Mouse (Mus musculus): ENCODE results near the gene Ncl. TPM values are rescaled to one million over a fixed set of nuclear protein-coding genes. Genes with fewer than 3 reads are reported as not detected.
A peak's percentile ranks its signal among the peaks of the same experiment; 100 is the strongest.

Ncl gene
- polyA plus RNA-seq, 1 experiment from 2014 or later = 518 TPM

GRCm38 (mm10) chr1:86306686-86307085, 52.5 kb downstream of the Ncl start:
- Histone ChIP-seq H3K4me1 (peaks cover 26% of the 10 kb centered on the region), H3K27ac (no peak overlapping the region), H3K4me3 (no peak overlapping the region), H3K9me3 (no peaks in the 10 kb centered on the region), H3K36me3 (0 out of 2 replicates have a peak, but pooled peaks cover 4% of the 10 kb centered on the region), H3K27me3 (ENCODE audit: insufficient read depth, poor library complexity, severe bottlenecking) (peaks cover 73% of the 10 kb centered on the region)
- WGBS = 76% methylated on average over 3 of the region's 3 CpGs
- DNase-seq (ENCODE audit: low spot score) = no peak

GRCm38 (mm10) chr1:86303873-86304250, 55.3 kb downstream of the Ncl start:
- Histone ChIP-seq H3K36me3 (0 out of 2 replicates have a peak, but pooled peaks cover 4% of the 10 kb centered on the region), H3K9me3 (no peaks in the 10 kb centered on the region), H3K27me3 (ENCODE audit: insufficient read depth, poor library complexity, severe bottlenecking) (peaks cover 83% of the 10 kb centered on the region), H3K4me1 (peaks cover 25% of the 10 kb centered on the region), H3K4me3 (peak overlapping the region; percentile 73), H3K27ac (peak overlapping the region; percentile 43; the same call in 1 of the 2 replicates)
- no peak for DNase-seq (ENCODE audit: low spot score)
- 1% methylated on average over 16 of the region's 16 CpGs for WGBS

DNA sequence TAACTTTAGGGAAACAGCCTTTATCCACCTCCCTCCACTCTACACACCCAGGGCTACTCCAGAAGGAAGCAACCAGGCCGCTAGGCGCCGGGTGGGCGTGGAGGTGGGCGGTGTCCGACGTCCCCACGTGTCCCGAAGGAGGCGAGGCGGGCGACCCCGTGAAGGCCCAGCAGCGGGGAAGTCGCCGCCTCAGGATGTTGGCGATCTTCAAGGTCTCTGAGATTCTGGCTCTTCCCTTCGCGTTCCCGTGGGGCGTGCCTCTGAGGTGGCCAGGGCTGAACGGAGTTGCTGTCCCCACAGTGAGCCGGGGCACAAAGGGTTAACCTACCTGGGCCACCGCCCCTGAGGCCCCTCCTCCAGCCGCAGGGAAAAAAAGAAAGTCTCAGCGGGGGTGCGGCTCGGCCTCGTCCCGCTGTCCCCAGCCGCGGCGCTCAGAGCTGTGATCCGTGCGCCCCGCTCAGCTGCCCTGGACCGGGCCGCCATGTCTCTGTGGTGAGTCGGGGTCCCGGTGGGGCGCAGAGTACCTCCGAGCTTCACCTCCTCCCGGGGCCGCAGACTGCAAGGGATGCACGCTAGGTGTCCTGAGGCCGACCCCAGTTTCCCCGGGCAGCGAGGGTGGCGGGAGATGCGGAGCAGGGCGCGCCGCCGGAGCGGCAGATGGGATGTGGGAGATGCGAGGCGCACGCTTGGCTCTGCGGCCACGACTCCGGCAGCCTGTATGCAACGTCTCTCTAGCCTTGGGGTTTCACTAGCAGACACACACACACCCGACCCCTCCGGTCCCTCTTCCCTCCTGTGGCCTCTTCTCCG, 55.9 kb downstream of the Ncl start:
- peak; percentile 84 for DNase-seq (ENCODE audit: low spot score)
- peak overlapping the region; percentile 73 for H3K4me3 ChIP-seq
- H3K27ac ChIP-seq = peak overlapping the region; percentile 43
- H3K4me1 ChIP-seq = peaks cover 29% of the 10 kb centered on the region
- 0 out of 2 replicates have a peak, but pooled peaks cover 4% of the 10 kb centered on the region for H3K36me3 ChIP-seq
- WGBS = under 1% methylated on average over 65 of the region's 65 CpGs
- peaks cover 83% of the 10 kb centered on the region for H3K27me3 ChIP-seq (ENCODE audit: insufficient read depth, poor library complexity, severe bottlenecking)
- H3K9me3 ChIP-seq = no peaks in the 10 kb centered on the region

DNA sequence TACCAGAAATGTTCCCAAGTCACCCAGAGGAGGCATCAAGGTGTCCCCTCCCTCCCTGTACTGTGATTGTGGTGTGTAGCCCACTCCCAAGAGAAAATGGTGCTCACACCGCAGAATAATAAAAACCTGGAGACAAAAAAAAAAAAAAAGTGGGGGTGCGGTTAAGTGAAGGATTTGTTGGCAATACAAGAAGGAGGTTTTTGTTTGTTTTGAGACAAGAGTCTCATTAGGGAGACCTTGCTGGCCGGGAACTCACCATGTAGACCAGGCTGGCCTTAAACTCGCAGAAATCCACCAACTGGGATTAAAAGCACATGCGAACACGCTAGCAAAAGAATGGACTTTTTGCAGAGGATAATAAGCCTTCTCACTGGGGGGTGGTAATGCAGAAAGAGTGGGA, 56.7 kb downstream of the Ncl start, which contains the start of gene B3gnt7:
Gene B3gnt7 (plus strand): TSS at position 301 of the 400 bp plus-strand sequence.
- peaks cover 34% of the 10 kb centered on the region for H3K4me1 ChIP-seq
- WGBS = 24% methylated on average over 6 of the region's 6 CpGs
- no peak for DNase-seq (ENCODE audit: low spot score)

DNA sequence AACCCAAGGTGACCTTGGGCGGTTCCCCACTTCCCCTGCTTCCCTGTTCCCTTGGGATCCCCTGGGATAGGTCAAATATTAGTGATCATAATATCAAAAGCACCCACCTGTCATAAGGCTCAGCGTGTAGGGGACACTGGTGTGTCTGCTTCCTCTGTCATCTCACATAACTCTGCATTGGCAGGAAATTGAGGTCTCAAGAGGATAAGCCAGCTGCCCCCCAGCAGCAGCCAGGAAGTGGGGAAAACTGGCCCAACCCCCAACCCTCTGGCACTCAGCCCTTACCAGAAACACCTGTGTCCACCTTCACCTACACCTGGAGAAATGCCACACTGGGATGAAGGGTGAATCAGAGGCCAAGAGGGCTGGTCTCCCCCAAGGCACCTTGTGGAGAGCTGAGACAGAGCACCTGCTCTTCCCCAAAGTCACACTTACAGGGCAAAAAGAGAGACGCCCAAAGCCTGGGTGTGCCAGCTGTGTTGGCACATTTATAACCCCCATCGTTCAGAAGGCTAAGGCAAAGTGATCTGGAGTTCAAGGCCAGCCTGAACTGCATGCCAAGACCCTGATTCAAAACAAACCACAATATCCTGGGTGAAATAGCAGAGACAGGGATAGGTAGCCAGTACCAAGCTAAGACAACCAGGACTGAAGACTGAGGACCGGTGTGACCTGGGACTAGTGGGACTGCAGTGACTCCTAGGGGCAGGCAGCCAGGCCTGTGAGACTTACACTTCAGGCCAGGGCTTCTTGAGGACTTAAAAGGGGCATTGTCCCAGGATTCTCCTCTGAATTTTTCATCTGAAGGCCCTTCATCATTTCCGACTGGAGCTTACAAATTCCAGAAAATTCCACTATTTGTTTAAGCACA, 57.7 kb downstream of the Ncl start:
- 49% methylated on average over 6 of the region's 6 CpGs for WGBS

More for the DNA sequence above, 56.7 kb downstream of the Ncl start, which contains the start of gene B3gnt7:
- Histone ChIP-seq H3K9me3 (no peaks in the 10 kb centered on the region), H3K27ac (peak within 1 kb of the TSS; percentile 43), H3K36me3 (0 out of 2 replicates have a peak, but pooled peaks cover 4% of the 10 kb centered on the region), H3K4me3 (peak within 1 kb of the TSS; percentile 73), H3K27me3 (ENCODE audit: insufficient read depth, poor library complexity, severe bottlenecking) (peaks cover 83% of the 10 kb centered on the region)

GRCm38 (mm10) chr1:86300731-86301130, 58.5 kb downstream of the Ncl start:
- H3K27ac ChIP-seq = no peak overlapping the region
- H3K4me3 ChIP-seq = no peak overlapping the region
- WGBS = 51% methylated on average over 7 of the region's 7 CpGs
- DNase-seq (ENCODE audit: low spot score) = no peak
- no peaks in the 10 kb centered on the region for H3K9me3 ChIP-seq
- peaks cover 70% of the 10 kb centered on the region for H3K27me3 ChIP-seq (ENCODE audit: insufficient read depth, poor library complexity, severe bottlenecking)
- H3K36me3 ChIP-seq = 0 out of 2 replicates have a peak, but pooled peaks cover under 1% of the 10 kb centered on the region
- H3K4me1 ChIP-seq = peaks cover 37% of the 10 kb centered on the region

More for the DNA sequence above, 57.7 kb downstream of the Ncl start:
- 0 out of 2 replicates have a peak, but pooled peaks cover 4% of the 10 kb centered on the region for H3K36me3 ChIP-seq
- H3K27me3 ChIP-seq (ENCODE audit: insufficient read depth, poor library complexity, severe bottlenecking) = peaks cover 73% of the 10 kb centered on the region
- H3K9me3 ChIP-seq = no peaks in the 10 kb centered on the region
- H3K4me3 ChIP-seq = no peak overlapping the region
- DNase-seq (ENCODE audit: low spot score) = no peak
- H3K4me1 ChIP-seq = peaks cover 37% of the 10 kb centered on the region
- no peak overlapping the region for H3K27ac ChIP-seq

- peaks cover 63% of the 10 kb centered on the region for H3K27me3 ChIP-seq (ENCODE audit: insufficient read depth, poor library complexity, severe bottlenecking)
- H3K27ac ChIP-seq = no peak overlapping the region
- DNase-seq (ENCODE audit: low spot score) = no peak
- no peaks in the 10 kb centered on the region for H3K36me3 ChIP-seq
- 39% methylated on average over 2 of the region's 2 CpGs for WGBS
- H3K4me3 ChIP-seq = no peak overlapping the region
- peaks cover 38% of the 10 kb centered on the region for H3K4me1 ChIP-seq
- H3K9me3 ChIP-seq = no peaks in the 10 kb centered on the region
These were observed 59.1 kb downstream of the Ncl start for GRCm38 (mm10) chr1:86300093-86300492.

Small RNAs within 50 kb of the gene (microRNA-seq; reads per million reads assigned to microRNA genes)
- 95.7 reads per million, percentile 51 among the genes with 10 or more reads in this experiment for gene mmu-mir-3535

Other genes with a start within 250 kb of the Ncl start
- 0.40 and 0.51 TPM in 2 replicates for gene Htr2b, start 247.4 kb downstream of the Ncl start, polyA plus RNA-seq (2016; fragmentation: Nextera tagmentation; extraction: Ambion mirVana)
- gene Gm21972, start 225.8 kb downstream of the Ncl start, polyA plus RNA-seq (2016; fragmentation: Nextera tagmentation; extraction: Ambion mirVana) = 0.24 TPM in 1 of 2 replicates, not detected in the other
- 17.0 and 21.6 TPM in 2 replicates for gene Armc9, start 204.6 kb downstream of the Ncl start, polyA plus RNA-seq (2016; fragmentation: Nextera tagmentation; extraction: Ambion mirVana)
- 6.6 and 8.1 TPM in 2 replicates for gene B3gnt7, start 56.6 kb downstream of the Ncl start, polyA plus RNA-seq (2016; fragmentation: Nextera tagmentation; extraction: Ambion mirVana)
- gene Nmur1, start 66.8 kb upstream of the Ncl start, polyA plus RNA-seq (2016; fragmentation: Nextera tagmentation; extraction: Ambion mirVana) = 0.10 TPM in 1 of 2 replicates, not detected in the other
- not detected in 2 replicates for gene Tex44, start 66.9 kb upstream of the Ncl start, polyA plus RNA-seq (2016; fragmentation: Nextera tagmentation; extraction: Ambion mirVana)
- 1,013 and 1,650 TPM in 2 replicates for gene Ptma, start 167.3 kb upstream of the Ncl start, polyA plus RNA-seq (2016; fragmentation: Nextera tagmentation; extraction: Ambion mirVana)
- gene Pde6d, start 223.2 kb upstream of the Ncl start, polyA plus RNA-seq (2016; fragmentation: Nextera tagmentation; extraction: Ambion mirVana) = 69.7 and 73.6 TPM in 2 replicates
- gene Cops7b, start 223.5 kb upstream of the Ncl start, polyA plus RNA-seq (2016; fragmentation: Nextera tagmentation; extraction: Ambion mirVana) = 41.3 and 45.9 TPM in 2 replicates